Mouse (Mus musculus): Measurements from ENCODE around the gene Derl3.
A peak's percentile ranks its signal among the peaks of the same experiment; 100 is the strongest.
"Not testable (repeated sequence)": the region's sequence is repeated elsewhere in the genome, so short reads cannot be mapped to it uniquely, and the experiment has no call there.

Gene Derl3

DNA sequence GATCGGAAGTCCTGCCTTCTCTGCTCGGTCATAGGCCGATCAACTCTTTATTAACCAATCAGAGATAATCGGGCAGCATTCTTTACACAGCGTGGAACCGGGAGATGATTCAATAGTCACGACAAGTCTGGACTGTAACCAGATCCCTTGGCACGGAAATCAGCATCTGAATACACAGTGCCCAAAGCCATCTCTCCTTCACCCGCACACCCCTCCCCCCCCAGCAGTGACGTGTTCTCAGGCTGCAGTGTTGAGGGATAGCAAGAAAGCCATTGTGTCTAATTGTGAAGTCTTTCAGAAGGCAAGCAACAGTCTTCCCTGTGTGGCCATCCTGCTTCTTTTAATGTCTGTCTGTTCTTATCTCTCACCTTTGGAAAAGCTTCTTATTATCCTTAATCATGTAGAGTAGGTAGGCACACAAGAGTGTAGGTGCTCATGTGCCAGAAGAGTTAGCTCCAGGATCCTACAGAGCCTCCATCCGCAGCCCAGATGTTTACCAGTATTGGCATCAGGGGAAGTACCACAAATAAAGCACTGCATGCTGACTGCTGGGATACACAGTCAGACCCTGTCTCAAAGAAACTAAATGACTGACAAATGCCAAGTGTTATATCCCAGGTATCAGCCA, 20.2 kb upstream of the Derl3 start:
- DNase-seq (ENCODE audit: low read depth, low spot score), result peak; percentile 53

DNA sequence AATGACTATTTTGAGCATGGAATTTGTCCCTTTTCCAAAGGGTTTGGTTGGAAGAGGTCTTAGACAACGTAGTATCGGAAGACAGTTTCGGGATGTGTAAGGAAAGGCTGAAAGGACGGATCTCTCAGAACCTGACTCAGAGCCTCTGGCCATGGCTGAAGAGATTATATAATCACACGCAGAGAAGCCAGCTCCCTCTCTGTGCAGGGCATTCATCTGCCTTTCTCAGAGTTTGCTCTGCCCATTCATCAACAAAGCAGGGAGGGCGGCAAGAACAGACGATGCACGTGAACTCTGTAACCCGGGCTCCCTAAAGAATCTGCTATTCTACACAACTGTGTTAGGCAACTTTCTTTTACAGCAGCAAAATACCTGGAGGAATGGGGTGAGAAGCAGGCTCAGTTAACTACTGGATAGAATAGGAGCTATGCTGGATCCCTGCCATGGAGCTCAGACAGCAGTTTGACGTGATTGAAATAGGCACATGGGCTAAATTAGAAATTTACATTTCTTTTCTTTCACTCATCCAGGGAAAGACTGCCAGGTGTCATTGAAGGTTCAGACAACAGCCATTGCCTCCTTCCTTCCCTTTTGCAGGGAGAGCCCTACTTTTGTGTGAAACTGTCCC, 19.6 kb upstream of the Derl3 start:
- no peak for DNase-seq (ENCODE audit: low read depth, low spot score)

GRCm38 (mm10) chr10:75878836-75879235, 14.4 kb upstream of the Derl3 start:
- no peak for DNase-seq (ENCODE audit: low read depth, low spot score)

GRCm38 (mm10) chr10:75880351-75880750, 12.9 kb upstream of the Derl3 start:
- no peak for DNase-seq (ENCODE audit: low read depth, low spot score)

- DNase-seq (ENCODE audit: low read depth, low spot score), result no peak
These were observed 12.2 kb upstream of the Derl3 start for GRCm38 (mm10) chr10:75880771-75881577.

DNA sequence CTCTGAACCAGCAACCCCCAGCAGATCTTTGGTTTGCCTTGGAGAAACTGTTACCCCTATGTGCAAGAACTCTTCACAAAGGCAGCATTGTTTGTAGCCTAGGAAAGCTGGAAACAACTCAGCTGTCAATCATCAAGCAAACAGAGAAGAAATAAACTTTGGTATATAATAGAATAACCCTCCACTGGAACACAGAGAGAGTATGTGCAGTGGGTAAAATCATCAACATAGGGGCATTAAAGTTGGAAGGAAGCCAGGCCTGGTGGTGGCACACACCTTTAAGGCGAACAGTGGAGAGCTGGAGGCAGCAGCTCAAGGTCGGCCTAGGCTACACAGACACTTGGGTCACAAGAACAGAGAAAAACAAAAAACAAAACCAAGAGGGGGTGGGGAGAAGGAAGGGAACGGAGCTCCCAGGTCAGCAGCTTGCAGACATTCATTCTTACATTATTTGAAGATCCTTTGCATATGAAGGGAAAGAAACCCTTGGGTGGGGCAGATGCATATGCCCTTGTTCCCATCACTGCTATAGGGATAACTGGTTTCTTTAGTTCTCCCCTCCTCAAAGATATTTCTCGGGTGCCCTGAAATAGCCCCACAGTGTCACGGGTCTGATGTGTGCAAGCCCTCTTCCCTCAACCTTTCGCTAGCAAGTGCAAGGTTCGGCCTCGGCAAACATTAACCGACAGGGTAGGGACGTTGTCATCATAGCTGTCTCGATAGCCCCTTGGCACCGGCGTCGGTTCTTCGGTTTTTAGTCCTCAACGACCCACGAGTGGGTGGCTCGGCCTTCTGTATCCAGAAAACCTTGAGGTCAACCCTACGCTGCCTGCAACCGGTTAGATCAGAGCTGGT, 11.4 kb upstream of the Derl3 start:
- no peak for DNase-seq (ENCODE audit: low read depth, low spot score)

DNA sequence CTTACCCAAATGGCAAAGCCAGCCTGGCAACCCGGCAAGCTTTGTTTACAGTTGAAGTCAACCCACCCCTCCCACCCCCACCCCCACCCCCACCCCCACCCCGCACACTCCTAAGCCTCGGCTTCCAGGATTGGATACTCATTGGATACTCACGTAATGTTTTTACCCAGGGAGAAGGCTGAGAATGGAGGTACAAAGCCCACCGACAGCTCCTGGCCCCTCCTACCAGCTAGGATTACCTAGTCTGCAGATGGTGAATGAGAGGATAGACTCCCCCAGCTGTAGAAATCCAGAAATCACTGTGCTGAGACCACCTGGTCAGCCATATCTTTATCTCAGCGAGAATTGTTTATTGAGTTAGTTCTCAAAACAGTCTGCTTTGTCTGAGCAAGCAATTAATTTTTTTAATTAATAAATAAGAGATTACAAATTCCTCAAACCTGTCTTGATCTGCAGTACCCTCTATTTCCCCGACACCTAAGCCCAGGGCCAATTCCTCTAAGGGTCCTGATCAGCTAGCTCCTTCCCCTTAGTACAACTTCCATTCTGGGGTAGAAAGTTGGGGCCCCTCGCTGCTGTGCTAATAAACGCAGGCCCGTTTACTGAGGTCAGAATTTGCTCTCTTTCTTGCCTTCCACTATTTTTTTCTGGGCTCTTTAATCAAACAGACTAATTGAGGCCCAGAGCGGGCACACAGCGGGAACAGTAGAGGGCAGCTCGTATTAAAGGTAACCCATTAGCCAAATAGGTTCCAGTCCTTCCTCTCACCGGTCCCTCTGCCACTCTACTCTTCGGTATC, 10.6 kb upstream of the Derl3 start:
- no peak for DNase-seq (ENCODE audit: low read depth, low spot score)

DNA sequence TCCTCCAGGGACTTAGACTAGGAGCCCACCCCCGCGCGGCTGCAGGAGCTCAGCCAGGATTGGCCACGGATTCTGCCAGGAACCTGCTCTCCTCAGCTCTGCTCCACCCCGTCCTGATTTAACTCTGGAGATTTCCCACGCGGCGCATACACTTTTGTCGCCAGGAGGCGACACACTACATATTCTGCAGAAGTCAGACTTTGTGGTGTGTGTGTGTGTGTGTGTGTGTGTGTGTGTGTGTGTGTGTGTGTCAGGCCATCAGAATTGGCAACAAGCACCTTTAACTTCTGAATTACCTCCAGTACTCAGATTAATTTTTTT, 10.0 kb upstream of the Derl3 start:
- peak; percentile 81 for DNase-seq (ENCODE audit: low read depth, low spot score)

DNA sequence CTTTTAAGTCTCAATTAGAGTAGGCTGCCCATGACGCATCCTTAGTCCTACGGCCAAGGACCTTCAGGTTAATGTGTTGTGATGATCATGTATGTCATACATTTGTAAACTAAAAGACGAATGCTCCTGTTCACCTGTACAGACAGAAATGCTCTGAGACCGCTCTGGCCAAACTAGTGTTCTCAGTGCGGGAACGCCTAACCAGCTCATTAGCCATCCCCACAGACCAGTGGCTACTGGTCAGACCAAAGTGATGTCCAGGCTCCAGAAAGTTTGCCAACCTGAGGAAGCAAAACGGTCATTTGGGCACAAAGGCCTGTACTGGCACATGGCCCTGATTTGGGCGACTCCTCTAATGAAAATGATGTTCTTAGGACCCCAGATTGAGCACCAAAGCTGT, 8.5 kb upstream of the Derl3 start:
- DNase-seq (ENCODE audit: low read depth, low spot score), result no peak

- DNase-seq (ENCODE audit: low read depth, low spot score), result not testable (repeated sequence)
These were observed 5.7 kb upstream of the Derl3 start for GRCm38 (mm10) chr10:75887504-75887903.

DNA sequence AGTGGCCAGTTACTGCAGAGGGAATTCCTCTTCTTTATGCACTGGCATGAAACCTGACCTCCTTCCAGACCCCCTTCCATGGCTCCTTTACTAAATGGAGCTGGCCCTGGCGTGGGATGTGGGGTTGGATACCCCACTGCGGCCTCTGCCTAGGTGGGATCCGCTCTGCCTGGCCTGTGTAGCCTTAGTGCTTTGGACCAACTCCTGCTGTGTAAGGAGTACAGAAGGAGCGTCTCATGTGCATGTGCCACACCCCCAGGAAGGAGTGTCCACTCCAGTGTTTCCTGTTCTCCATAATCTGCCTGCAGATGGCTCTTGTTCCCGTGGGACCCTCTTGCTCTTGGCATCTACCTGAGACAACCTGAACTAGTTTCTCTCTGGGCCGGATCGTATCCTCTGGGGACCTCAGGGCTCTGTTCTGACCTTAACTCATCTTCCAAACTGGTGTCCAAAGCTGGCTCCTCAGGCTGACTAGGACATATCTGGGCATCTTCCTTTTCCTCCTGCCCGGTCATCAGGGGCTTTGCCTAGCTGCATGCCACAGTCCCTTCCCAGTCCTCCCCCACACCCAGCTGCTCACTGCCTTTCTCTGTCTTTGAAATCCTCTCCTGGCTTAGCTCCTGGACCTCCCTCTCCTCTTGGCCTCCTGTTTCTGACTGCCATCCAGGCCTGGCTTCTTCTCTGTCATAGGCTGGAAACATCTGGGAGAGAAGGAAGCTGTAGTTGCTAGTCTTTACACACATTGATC, 3.6 kb upstream of the Derl3 start:
- DNase-seq (ENCODE audit: low read depth, low spot score), result no peak

DNA sequence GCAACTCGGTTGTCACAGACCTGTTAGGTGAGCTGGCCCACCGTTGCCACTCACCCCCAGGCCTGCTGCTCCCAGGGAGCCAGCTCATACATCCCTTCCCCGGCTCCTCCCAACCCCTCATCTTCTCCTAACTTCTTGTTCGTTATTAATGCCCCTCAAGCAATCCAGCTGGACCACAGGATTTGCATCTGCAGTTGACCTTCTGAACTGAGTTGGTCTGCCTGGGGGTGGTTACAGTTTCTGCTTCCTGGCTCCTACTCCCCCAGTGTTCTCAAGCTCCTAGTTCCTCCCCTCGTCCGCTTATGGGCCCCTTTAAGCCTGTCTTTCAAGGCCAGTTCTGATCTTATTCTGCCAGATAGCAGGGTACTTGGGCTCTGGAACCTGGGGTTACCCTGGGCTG, 1.4 kb downstream of the Derl3 start:
- no peak for DNase-seq (ENCODE audit: low read depth, low spot score)

DNA sequence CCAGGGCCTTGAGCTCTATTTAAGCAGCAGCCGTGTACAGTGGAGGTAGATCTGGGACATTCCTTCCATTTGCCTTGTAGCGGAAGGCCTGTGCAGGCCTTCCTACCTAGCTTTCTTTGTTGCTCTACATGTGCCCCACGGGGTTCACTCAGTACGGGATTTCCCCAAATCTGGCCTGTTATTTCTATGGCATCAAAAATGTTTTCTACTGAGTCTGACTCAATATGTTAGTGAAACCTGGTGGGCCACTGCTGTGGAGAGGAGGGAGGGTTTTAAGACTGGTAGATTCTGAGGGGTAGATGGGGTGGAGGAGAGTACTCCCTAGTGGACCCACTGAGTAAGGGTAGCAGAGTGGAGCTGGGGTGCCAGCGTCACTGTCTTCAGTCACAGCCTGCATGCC, 2.5 kb downstream of the Derl3 start:
- DNase-seq (ENCODE audit: low read depth, low spot score), result no peak

- DNase-seq (ENCODE audit: low read depth, low spot score), result no peak
These were observed 3.0 kb downstream of the Derl3 start for GRCm38 (mm10) chr10:75896208-75896607.

DNA sequence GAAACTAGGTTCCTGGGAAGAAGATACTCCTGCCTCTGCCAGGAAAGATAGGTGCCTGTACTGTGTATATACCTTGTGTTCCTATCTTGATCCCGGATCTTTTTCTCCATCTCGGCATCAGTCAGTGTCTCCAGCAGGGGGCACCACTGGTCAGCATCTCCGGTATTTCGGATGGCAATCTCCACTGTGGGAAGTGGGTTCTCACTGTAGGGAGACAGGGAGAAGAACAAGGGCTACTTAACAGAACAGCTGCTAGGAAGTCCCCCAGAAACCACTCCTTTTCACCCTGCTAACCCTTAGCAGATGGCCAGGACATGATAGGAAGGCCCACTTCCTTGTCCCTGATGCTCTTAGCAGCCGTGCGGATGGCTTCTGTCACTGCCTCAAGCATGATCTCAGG, 4.2 kb downstream of the Derl3 start:
- DNase-seq (ENCODE audit: low read depth, low spot score), result no peak

DNA sequence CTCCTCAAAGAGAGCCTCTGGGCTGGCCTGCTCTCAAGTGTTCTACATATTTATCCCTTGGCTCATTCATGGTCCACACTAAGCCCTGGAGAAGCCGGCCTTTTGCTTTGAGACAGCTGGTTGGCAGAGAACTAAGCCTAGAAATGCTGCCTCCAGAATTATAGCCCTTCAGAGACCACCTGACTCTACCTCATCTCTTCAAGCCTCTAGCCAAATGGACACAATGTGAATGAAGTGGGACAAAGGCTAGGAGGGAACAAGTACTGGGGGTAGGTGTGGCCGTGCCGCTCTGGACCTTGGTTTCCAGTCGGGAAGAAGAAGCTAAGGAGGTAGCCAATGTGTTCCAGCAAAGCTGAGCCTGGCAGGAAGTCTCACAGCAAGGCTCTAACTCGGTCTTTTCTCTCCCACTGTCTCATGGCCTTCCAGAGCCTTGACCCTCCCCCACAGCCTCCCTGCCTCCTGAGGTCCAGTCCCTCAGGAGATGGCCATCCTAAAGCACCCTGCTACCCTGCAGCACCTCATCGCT, 4.9 kb downstream of the Derl3 start:
- DNase-seq (ENCODE audit: low read depth, low spot score), result no peak

GRCm38 (mm10) chr10:75898846-75899245, 5.6 kb downstream of the Derl3 start:
- DNase-seq (ENCODE audit: low read depth, low spot score), result no peak

GRCm38 (mm10) chr10:75904391-75904790, 11.2 kb downstream of the Derl3 start:
- no peak for DNase-seq (ENCODE audit: low read depth, low spot score)

GRCm38 (mm10) chr10:75906882-75907281, 13.7 kb downstream of the Derl3 start:
- DNase-seq (ENCODE audit: low read depth, low spot score), result no peak

GRCm38 (mm10) chr10:75910698-75911097, 17.5 kb downstream of the Derl3 start:
- DNase-seq (ENCODE audit: low read depth, low spot score), result no peak

Data from retina, postnatal 7 days (tissue).